Mouse (Mus musculus): Measurements from ENCODE around the gene Gm17949.

Gene Gm17949

GRCm38 (mm10) chr17:57051679-57052078 lies 40.4 kb downstream of the Gm17949 start:
- DNase-seq: peak; percentile 32

GRCm38 (mm10) chr17:57056246-57056645 lies 45.0 kb downstream of the Gm17949 start:
- DNase-seq: no peak

- peak; percentile 42 for DNase-seq
These were observed 47.7 kb downstream of the Gm17949 start, which contains the start of gene Crb3 for GRCm38 (mm10) chr17:57058891-57059485. Gene Crb3 (plus strand): TSS chr17:57059105.

GRCm38 (mm10) chr17:57059486-57059977 lies 48.3 kb downstream of the Gm17949 start, which contains the start of gene Slc25a23:
Gene Slc25a23 (minus strand): TSS chr17:57059863.
- DNase-seq: peak; percentile 71

- peak; percentile 98 for DNase-seq
These were observed 49.0 kb downstream of the Gm17949 start for GRCm38 (mm10) chr17:57060231-57060801.

GRCm38 (mm10) chr17:57061069-57061468 lies 49.8 kb downstream of the Gm17949 start:
- no peak for DNase-seq

- DNase-seq: peak; percentile 90
These were observed 50.8 kb downstream of the Gm17949 start for GRCm38 (mm10) chr17:57062011-57062521.

- no peak for DNase-seq
These were observed 51.3 kb downstream of the Gm17949 start for GRCm38 (mm10) chr17:57062548-57062947.

GRCm38 (mm10) chr17:57063031-57063430 lies 51.8 kb downstream of the Gm17949 start:
- DNase-seq: peak; percentile 68

- DNase-seq: no peak
These were observed 55.6 kb downstream of the Gm17949 start for GRCm38 (mm10) chr17:57066908-57067307.

- DNase-seq: no peak
These were observed 59.0 kb downstream of the Gm17949 start for GRCm38 (mm10) chr17:57070272-57070671.

- peak; percentile 77 for DNase-seq
These were observed 59.4 kb downstream of the Gm17949 start for GRCm38 (mm10) chr17:57070699-57071098.
